Mouse (Mus musculus) stomach, postnatal 0 days (tissue): Measurements from ENCODE around the gene Mlkl.

Experiments used
- CTCF ChIP-seq: IDR thresholded peaks from 2 replicates; pipeline ENCODE4 v1.5.1; 2016; ENCODE audit warnings: antibody characterized with exemption, low read depth, mild to moderate bottlenecking, moderate library complexity
- EP300 ChIP-seq: optimal IDR thresholded peaks from 2 replicates; pipeline ENCODE3; 2016; ENCODE audit warnings: antibody characterized with exemption

- peak; percentile 50 for TF ChIP-seq CTCF
- TF ChIP-seq EP300: no peak
Observed at GRCm38 (mm10) chr8:111299821-111300568, 38.0 kb downstream of the Mlkl start, which contains the start of gene Rfwd3.
